23 mouse cellular contexts compared by ENCODE assay signal in genomic region chr14:17767987-17768386, GRCm38 (mm10).
DNase-seq lines count a peak whose midpoint lies in the region; ATAC-seq lines count a peak whose summit lies in the region.
"Had no signal": no experiment of that assay in that cellular context is flagged by ENCODE, and none has a peak within 500 bp of the region (broad histone marks: within the 10 kb centered on the region; RNA-seq: fewer than 3 reads in every experiment).

No protein-coding gene starts in this region.

- no peak for ATAC-seq in kidney, embryonic 14.5 days (ENCODE audit: low FRiP score, low TSS enrichment)
- ATAC-seq: activated CD4-positive, CD25-positive, alpha-beta regulatory T cell, adult 4 months; forebrain, embryonic 13.5 days; forebrain, embryonic 16.5 days; hindbrain, postnatal 0 days had no signal

- H3K9me3 ChIP-seq in kidney, embryonic 14.5 days (ENCODE audit: control insufficient read depth, low read length), result no peaks in the 10 kb centered on the region
- H3K9me3 ChIP-seq: forebrain, embryonic 10.5 days; forebrain, embryonic 13.5 days; heart, embryonic 13.5 days had no signal

- no peak overlapping the region for H3K27ac ChIP-seq in kidney, embryonic 14.5 days (ENCODE audit: low read depth, low read length)
- H3K27ac ChIP-seq: forebrain, embryonic 10.5 days; forebrain, embryonic 13.5 days; gastrocnemius, adult 2 months; heart, embryonic 13.5 days; hindbrain, embryonic 14.5 days; hindbrain, postnatal 0 days had no signal

- H3K9ac ChIP-seq in kidney, embryonic 14.5 days (ENCODE audit: low read depth, low read length), result no peak overlapping the region
- H3K9ac ChIP-seq: forebrain, embryonic 13.5 days; heart, embryonic 13.5 days; hindbrain, embryonic 14.5 days had no signal

- DNase-seq in adrenal gland, adult (ENCODE audit: inconsistent age in 2 of 2, low spot score in 1 of 2), result peak; percentile 38 to 65
- DNase-seq in adrenal gland, postnatal 10 days, result no peak
- DNase-seq in kidney, adult 11 months, result peak; percentile 73
- DNase-seq in kidney, postnatal 4 days, result no peak
- DNase-seq in kidney, adult 8-10 months, result peak; percentile 53 to 81
- DNase-seq in kidney, postnatal 14 days, result peak; percentile 26
- no peak for DNase-seq in frontal cortex, postnatal 10 days (ENCODE audit: low spot score in 2 of 2)
- DNase-seq: adrenal gland, postnatal 36 days; cerebellum, adult 18-20 months; cerebellum, adult 9-10 months; gastrocnemius, adult 2 months; gastrocnemius, postnatal 14 days; heart, adult 18-20 months; heart, postnatal 14 days; heart, postnatal 4 days had no signal

- H3K4me2 ChIP-seq in kidney, embryonic 14.5 days (replicated peaks; ENCODE audit: low read depth, low read length), result no peak overlapping the region
- H3K4me2 ChIP-seq: forebrain, embryonic 13.5 days; heart, embryonic 13.5 days; hindbrain, embryonic 14.5 days had no signal

- H3K4me1 ChIP-seq in kidney, embryonic 14.5 days (ENCODE audit: control insufficient read depth, insufficient read depth, low read length), result no peaks in the 10 kb centered on the region
- H3K4me1 ChIP-seq: forebrain, embryonic 10.5 days; forebrain, embryonic 13.5 days; heart, embryonic 13.5 days had no signal

- H3K27me3 ChIP-seq in kidney, embryonic 14.5 days (ENCODE audit: control insufficient read depth, insufficient read depth, low read length), result no peaks in the 10 kb centered on the region
- H3K27me3 ChIP-seq: forebrain, embryonic 13.5 days; heart, embryonic 13.5 days had no signal

- no peaks in the 10 kb centered on the region for H3K36me3 ChIP-seq in kidney, embryonic 14.5 days (ENCODE audit: control insufficient read depth, insufficient read depth, low read length)
- H3K36me3 ChIP-seq: forebrain, embryonic 10.5 days; heart, embryonic 13.5 days had no signal

- WGBS in kidney, embryonic 14.5 days, result 57% methylated on average over 2 of the region's 2 CpGs

- H3K4me3 ChIP-seq in kidney, embryonic 14.5 days (ENCODE audit: low read length), result no peak overlapping the region
- H3K4me3 ChIP-seq: forebrain, embryonic 10.5 days; forebrain, embryonic 13.5 days; gastrocnemius, adult 2 months; heart, embryonic 13.5 days had no signal

Comparison
In these comparisons a context has a peak if more than half of its experiments do, and no peak if none do; other contexts are left out.
1. DNase-seq: peak in adrenal gland, adult (2 of 2), kidney, adult 11 months (single experiment), kidney, adult 8-10 months (2 of 2) and kidney, postnatal 14 days (single experiment); none in adrenal gland, postnatal 10 days (single experiment), kidney, postnatal 4 days (0 of 2) and frontal cortex, postnatal 10 days (0 of 2).